Mouse (Mus musculus) midbrain, embryonic 12.5 days (tissue): ENCODE results near the gene Kif28. TPM values are rescaled to one million over a fixed set of nuclear protein-coding genes. Genes with fewer than 3 reads are reported as not detected.
"Not testable (repeated sequence)": the region's sequence is repeated elsewhere in the genome, so short reads cannot be mapped to it uniquely, and the experiment has no call there.

Experiments
- ATAC-seq: fragments of 200-750 bp; cut with Nextera tagmentation; 2 replicates; pipeline ENCODE4 v1.8.0; 2017; ENCODE audit warnings: low read depth, moderate TSS enrichment, moderate library complexity; ENCODE audit not compliant: low FRiP score
- H3K27ac ChIP-seq: fragments of 300-500 bp; sonication (generic); replicated peaks from 2 replicates; pipeline ENCODE4 v1.5.1; 2016; ENCODE audit warnings: mild to moderate bottlenecking
- H3K27me3 ChIP-seq: fragments of 300-500 bp; sonication (generic); 2 replicates; pipeline ENCODE4 v1.6.1; 2016; ENCODE audit warnings: mild to moderate bottlenecking
- H3K36me3 ChIP-seq: fragments of 300-500 bp; sonication (generic); 2 replicates; pipeline ENCODE4 v1.6.1; 2016
- H3K4me1 ChIP-seq: fragments of 300-500 bp; sonication (generic); 2 replicates; pipeline ENCODE4 v1.6.1; 2016
- H3K4me2 ChIP-seq: fragments of 300-500 bp; sonication (generic); replicated peaks from 2 replicates; pipeline ENCODE4 v1.6.1; 2016; ENCODE audit warnings: mild to moderate bottlenecking, moderate library complexity
- H3K4me3 ChIP-seq: fragments of 300-500 bp; sonication (generic); 2 replicates; pipeline ENCODE4 v1.5.1; 2016; ENCODE audit warnings: mild to moderate bottlenecking
- H3K9ac ChIP-seq: fragments of 300-500 bp; sonication (generic); replicated peaks from 2 replicates; pipeline ENCODE4 v1.6.1; 2016; ENCODE audit warnings: mild to moderate bottlenecking, moderate library complexity
- H3K9me3 ChIP-seq: fragments of 300-500 bp; sonication (generic); 2 replicates; pipeline ENCODE4 v1.6.1; 2016; ENCODE audit warnings: mild to moderate bottlenecking
- WGBS: fragments of 180-500 bp; shearing (Covaris S2); methylation state at CpG from one replicate; pipeline ENCODE4 v1.1.7; 2016; 5-methylcytosine and 5-hydroxymethylcytosine counted together
- polyA plus RNA-seq: library from polyadenylated mRNA; unstranded; fragments of >200 nt; fragmentation: Nextera tagmentation; extraction: Ambion mirVana; gene quantifications from 2 replicates; pipeline ENCODE4 v1.2.1, GENCODE M21; 2016

The Kif28 gene
- polyA plus RNA-seq, 1 experiment from 2014 or later: not detected

GRCm38 (mm10) chr1:179689479-179689878 is 55.6 kb downstream of the Kif28 start:
- Histone ChIP-seq H3K4me3 (no peak overlapping the region), H3K9me3 (no peaks in the 10 kb centered on the region), H3K27me3 (no peaks in the 10 kb centered on the region), H3K36me3 (peaks cover 35% of the 10 kb centered on the region), H3K4me2 (no peak overlapping the region), H3K9ac (no peak overlapping the region), H3K4me1 (no peaks in the 10 kb centered on the region), H3K27ac (no peak overlapping the region)
- WGBS: 69% methylated on average over 6 of the region's 6 CpGs
- ATAC-seq: no peak

GRCm38 (mm10) chr1:179688914-179689313 is 56.2 kb downstream of the Kif28 start:
- no peak overlapping the region for H3K4me2 ChIP-seq
- WGBS: 83% methylated on average over 5 of the region's 5 CpGs
- H3K9me3 ChIP-seq: no peaks in the 10 kb centered on the region
- H3K4me3 ChIP-seq: no peak overlapping the region
- H3K36me3 ChIP-seq: peaks cover 39% of the 10 kb centered on the region
- H3K27ac ChIP-seq: no peak overlapping the region
- no peak overlapping the region for H3K9ac ChIP-seq
- no peak for ATAC-seq
- no peaks in the 10 kb centered on the region for H3K4me1 ChIP-seq
- H3K27me3 ChIP-seq: no peaks in the 10 kb centered on the region

- 93% methylated on average over 6 of the region's 6 CpGs for WGBS
- no peak for ATAC-seq
- Histone ChIP-seq H3K9ac (no peak overlapping the region), H3K27ac (no peak overlapping the region), H3K36me3 (peaks cover 43% of the 10 kb centered on the region), H3K4me1 (no peaks in the 10 kb centered on the region), H3K4me3 (no peak overlapping the region), H3K9me3 (no peaks in the 10 kb centered on the region), H3K27me3 (no peaks in the 10 kb centered on the region), H3K4me2 (no peak overlapping the region)
Measured at GRCm38 (mm10) chr1:179688415-179688814, 56.7 kb downstream of the Kif28 start.

- Histone ChIP-seq H3K9ac (no peak overlapping the region), H3K9me3 (no peaks in the 10 kb centered on the region), H3K36me3 (peaks cover 47% of the 10 kb centered on the region), H3K4me1 (no peaks in the 10 kb centered on the region), H3K4me3 (no peak overlapping the region), H3K27ac (no peak overlapping the region), H3K4me2 (no peak overlapping the region), H3K27me3 (no peaks in the 10 kb centered on the region)
- no peak for ATAC-seq
- 100% methylated on average over 3 of the region's 3 CpGs for WGBS
Measured at GRCm38 (mm10) chr1:179687966-179688365, 57.1 kb downstream of the Kif28 start.

- no peaks in the 10 kb centered on the region for H3K9me3 ChIP-seq
- no peaks in the 10 kb centered on the region for H3K27me3 ChIP-seq
- WGBS: 93% methylated on average over 1 of the region's 1 CpGs
- H3K4me2 ChIP-seq: no peak overlapping the region
- H3K9ac ChIP-seq: no peak overlapping the region
- no peaks in the 10 kb centered on the region for H3K4me1 ChIP-seq
- peaks cover 52% of the 10 kb centered on the region for H3K36me3 ChIP-seq
- H3K4me3 ChIP-seq: no peak overlapping the region
- ATAC-seq: no peak
- H3K27ac ChIP-seq: no peak overlapping the region
Measured at GRCm38 (mm10) chr1:179687305-179687704, 57.8 kb downstream of the Kif28 start.

GRCm38 (mm10) chr1:179686781-179687180 is 58.3 kb downstream of the Kif28 start:
- Histone ChIP-seq H3K9ac (no peak overlapping the region), H3K4me1 (no peaks in the 10 kb centered on the region), H3K4me2 (no peak overlapping the region), H3K9me3 (no peaks in the 10 kb centered on the region), H3K27ac (no peak overlapping the region), H3K4me3 (no peak overlapping the region), H3K27me3 (no peaks in the 10 kb centered on the region), H3K36me3 (peaks cover 57% of the 10 kb centered on the region)
- WGBS: 92% methylated on average over 5 of the region's 5 CpGs
- ATAC-seq: no peak

- H3K9me3 ChIP-seq: no peaks in the 10 kb centered on the region
- H3K4me1 ChIP-seq: no peaks in the 10 kb centered on the region
- H3K27me3 ChIP-seq: no peaks in the 10 kb centered on the region
- no peak overlapping the region for H3K4me2 ChIP-seq
- no peak for ATAC-seq
- 96% methylated on average over 6 of the region's 6 CpGs for WGBS
- H3K27ac ChIP-seq: no peak overlapping the region
- peaks cover 59% of the 10 kb centered on the region for H3K36me3 ChIP-seq
- H3K4me3 ChIP-seq: no peak overlapping the region
- H3K9ac ChIP-seq: no peak overlapping the region
Measured at GRCm38 (mm10) chr1:179686348-179686747, 58.7 kb downstream of the Kif28 start.

- H3K36me3 ChIP-seq: peaks cover 72% of the 10 kb centered on the region
Measured at GRCm38 (mm10) chr1:179682753-179683152, 62.3 kb downstream of the Kif28 start.

GRCm38 (mm10) chr1:179679326-179679725 is 65.7 kb downstream of the Kif28 start:
- H3K9ac ChIP-seq: no peak overlapping the region
- no peak overlapping the region for H3K4me3 ChIP-seq
- WGBS: 97% methylated on average over 4 of the region's 4 CpGs
- no peak overlapping the region for H3K4me2 ChIP-seq
- peaks cover 64% of the 10 kb centered on the region for H3K36me3 ChIP-seq
- ATAC-seq: no peak
- H3K27me3 ChIP-seq: no peaks in the 10 kb centered on the region
- H3K9me3 ChIP-seq: no peaks in the 10 kb centered on the region
- H3K27ac ChIP-seq: no peak overlapping the region
- no peaks in the 10 kb centered on the region for H3K4me1 ChIP-seq

More at GRCm38 (mm10) chr1:179682753-179683152, 62.3 kb downstream of the Kif28 start:
- H3K4me2 ChIP-seq, ATAC-seq, H3K27ac ChIP-seq, H3K9ac ChIP-seq, H3K9me3 ChIP-seq, H3K27me3 ChIP-seq, H3K4me3 ChIP-seq, H3K4me1 ChIP-seq: not testable (repeated sequence)
- WGBS: 96% methylated on average over 10 of the region's 10 CpGs

GRCm38 (mm10) chr1:179677031-179677430 is 68.0 kb downstream of the Kif28 start:
- Histone ChIP-seq H3K27me3 (no peaks in the 10 kb centered on the region), H3K4me3 (no peak overlapping the region), H3K4me2 (no peak overlapping the region), H3K4me1 (no peaks in the 10 kb centered on the region), H3K36me3 (peaks cover 69% of the 10 kb centered on the region), H3K9ac (no peak overlapping the region), H3K27ac (no peak overlapping the region), H3K9me3 (no peaks in the 10 kb centered on the region)
- 95% methylated on average over 2 of the region's 2 CpGs for WGBS
- ATAC-seq: no peak

- no peak for ATAC-seq
- Histone ChIP-seq H3K4me2 (no peak overlapping the region), H3K4me1 (peaks cover 12% of the 10 kb centered on the region), H3K27ac (no peak overlapping the region), H3K9me3 (no peaks in the 10 kb centered on the region), H3K27me3 (no peaks in the 10 kb centered on the region), H3K4me3 (no peak overlapping the region), H3K9ac (no peak overlapping the region), H3K36me3 (peaks cover 61% of the 10 kb centered on the region)
- WGBS: 95% methylated on average over 3 of the region's 3 CpGs
Measured at GRCm38 (mm10) chr1:179674355-179674754, 70.7 kb downstream of the Kif28 start.

GRCm38 (mm10) chr1:179668836-179669537 is 76.1 kb downstream of the Kif28 start:
- H3K4me3 ChIP-seq: peak overlapping the region; percentile 87
- H3K9ac ChIP-seq: peak overlapping the region; percentile 89
- no peaks in the 10 kb centered on the region for H3K27me3 ChIP-seq
- H3K36me3 ChIP-seq: peaks cover 27% of the 10 kb centered on the region
- no peaks in the 10 kb centered on the region for H3K9me3 ChIP-seq
- peaks cover 18% of the 10 kb centered on the region for H3K4me1 ChIP-seq
- peak overlapping the region; percentile 68 for H3K4me2 ChIP-seq
- 21% methylated on average over 12 of the region's 12 CpGs for WGBS
- ATAC-seq: peak; percentile 9; the same call in 1 of the 2 replicates
- peak overlapping the region; percentile 92 for H3K27ac ChIP-seq
